Mouse (Mus musculus) spleen, adult 2 months (tissue): Measurements from ENCODE around the gene Pkd1. TPM values are rescaled to one million over a fixed set of nuclear protein-coding genes. Genes with fewer than 3 reads are reported as not detected.

Experiments
- DNase-seq, 2 experiments: peaks; one replicate each; pipeline versions ENCODE4 v3.0.0 to v3.0.0-alpha.2; 2012 to 2021; ENCODE audit warnings: low spot score in 2 of 2, low read depth in 1 of 2
- H3K27ac ChIP-seq: fragments of 200-500 bp; 2 replicates; pipeline ENCODE4 v1.5.1; 2012; ENCODE audit warnings: low read length, inconsistent platforms; ENCODE audit not compliant: insufficient read depth
- H3K27me3 ChIP-seq: fragments of 200-500 bp; 2 replicates; pipeline ENCODE4 v1.6.1; 2012; ENCODE audit warnings: mild to moderate bottlenecking, moderate library complexity, low read length, inconsistent platforms; ENCODE audit not compliant: control insufficient read depth, insufficient read depth
- H3K36me3 ChIP-seq: fragments of 200-500 bp; 2 replicates; pipeline ENCODE4 v1.6.1; 2012; ENCODE audit warnings: mild to moderate bottlenecking, low read length, inconsistent platforms; ENCODE audit not compliant: control insufficient read depth, insufficient read depth
- H3K4me1 ChIP-seq: fragments of 200-500 bp; 2 replicates; pipeline ENCODE4 v1.6.1; 2011; ENCODE audit warnings: inconsistent platforms; ENCODE audit not compliant: control insufficient read depth, insufficient read depth, insufficient read length
- H3K4me3 ChIP-seq: fragments of 200-500 bp; 2 replicates; pipeline ENCODE4 v1.5.1; 2011; ENCODE audit warnings: mild to moderate bottlenecking, inconsistent platforms; ENCODE audit not compliant: insufficient read depth, insufficient read length; ENCODE audit errors: extremely low read depth
- CTCF ChIP-seq: fragments of 200-500 bp; IDR thresholded peaks from 2 replicates; pipeline ENCODE4 v1.5.1; 2011; ENCODE audit warnings: mild to moderate bottlenecking, inconsistent platforms; ENCODE audit not compliant: insufficient read depth, insufficient read length, insufficient replicate concordance; ENCODE audit errors: extremely low read depth
- POLR2A ChIP-seq: fragments of 200-500 bp; IDR thresholded peaks from 2 replicates; pipeline ENCODE4 v1.6.1; 2011; ENCODE audit warnings: low read depth, low read length, inconsistent platforms
- WGBS: fragments of 180-500 bp; shearing (Covaris S2); methylation state at CpG from one replicate; pipeline ENCODE4 v1.1.7; 2018; 5-methylcytosine and 5-hydroxymethylcytosine counted together
- polyA plus RNA-seq: library from polyadenylated mRNA; depleted of rRNA; stranded (reverse); fragments of >200 nt; gene quantifications from 2 replicates; pipeline ENCODE4 v1.2.3, GENCODE M21; 2012

The Pkd1 gene
- polyA plus RNA-seq, 1 experiment, result 73.9 TPM

- Histone ChIP-seq H3K4me3 (no peak overlapping the region), H3K27me3 (no peaks in the 10 kb centered on the region), H3K4me1 (peaks cover 7% of the 10 kb centered on the region; the same call in 1 of the 2 replicates), H3K27ac (no peak overlapping the region), H3K36me3 (no peaks in the 10 kb centered on the region)
- 90% methylated on average over 5 of the region's 5 CpGs for WGBS
- DNase-seq, result no peak
- TF ChIP-seq POLR2A, result no peak
- TF ChIP-seq CTCF, result no peak
These were observed 86.1 kb downstream of the Pkd1 start for GRCm38 (mm10) chr17:24635694-24636093.

GRCm38 (mm10) chr17:24636781-24637481 lies 87.3 kb downstream of the Pkd1 start:
- H3K27ac ChIP-seq, result no peak overlapping the region
- H3K4me1 ChIP-seq, result peaks cover 6% of the 10 kb centered on the region; the same call in 1 of the 2 replicates
- no peaks in the 10 kb centered on the region for H3K27me3 ChIP-seq
- 88% methylated on average over 5 of the region's 5 CpGs for WGBS
- no peak for TF ChIP-seq POLR2A
- TF ChIP-seq CTCF, result no peak
- DNase-seq, result no peak
- H3K4me3 ChIP-seq, result no peak overlapping the region
- no peaks in the 10 kb centered on the region for H3K36me3 ChIP-seq

- DNase-seq, result no peak
- H3K4me1 ChIP-seq, result peaks cover under 1% of the 10 kb centered on the region; the same call in 1 of the 2 replicates
- TF ChIP-seq POLR2A (no peak), CTCF (no peak)
- WGBS, result 92% methylated on average over 4 of the region's 4 CpGs
- no peaks in the 10 kb centered on the region for H3K27me3 ChIP-seq
- H3K27ac ChIP-seq, result peak overlapping the region; percentile 61
- no peak overlapping the region for H3K4me3 ChIP-seq
- no peaks in the 10 kb centered on the region for H3K36me3 ChIP-seq
These were observed 88.6 kb downstream of the Pkd1 start for GRCm38 (mm10) chr17:24638214-24638613.

DNA sequence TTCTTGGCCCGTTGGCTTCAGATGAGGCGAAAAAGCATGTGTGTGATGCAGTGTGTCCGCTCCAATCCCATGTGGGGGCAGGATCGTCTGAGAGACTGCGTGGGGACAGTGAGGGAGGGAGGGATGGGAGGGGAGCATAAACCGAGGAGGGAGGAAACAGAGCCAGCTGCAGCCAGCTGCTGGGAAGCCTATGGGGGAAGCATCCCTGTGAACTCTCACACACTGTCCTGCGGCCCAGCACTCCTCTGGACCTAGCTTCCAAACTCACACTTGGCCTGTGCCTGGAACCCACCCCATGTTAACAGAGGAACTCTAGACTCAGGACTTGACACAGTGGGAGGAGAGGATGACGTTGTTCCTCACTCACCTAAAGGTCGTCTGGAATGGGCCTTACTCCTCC lies 89.2 kb downstream of the Pkd1 start:
- 80% methylated on average over 9 of the region's 9 CpGs for WGBS
- Histone ChIP-seq H3K36me3 (no peaks in the 10 kb centered on the region), H3K27me3 (no peaks in the 10 kb centered on the region), H3K27ac (peak overlapping the region; percentile 61), H3K4me1 (no peaks in the 10 kb centered on the region), H3K4me3 (no peak overlapping the region)
- no peak for DNase-seq
- TF ChIP-seq CTCF (no peak), POLR2A (no peak)

GRCm38 (mm10) chr17:24639571-24639988 lies 89.9 kb downstream of the Pkd1 start:
- TF ChIP-seq CTCF (no peak), POLR2A (no peak)
- H3K4me1 ChIP-seq, result no peaks in the 10 kb centered on the region
- no peak for DNase-seq
- peak overlapping the region; percentile 48; the same call in 1 of the 2 replicates for H3K27ac ChIP-seq
- WGBS, result 82% methylated on average over 5 of the region's 5 CpGs
- no peak overlapping the region for H3K4me3 ChIP-seq
- no peaks in the 10 kb centered on the region for H3K36me3 ChIP-seq
- H3K27me3 ChIP-seq, result no peaks in the 10 kb centered on the region

DNA sequence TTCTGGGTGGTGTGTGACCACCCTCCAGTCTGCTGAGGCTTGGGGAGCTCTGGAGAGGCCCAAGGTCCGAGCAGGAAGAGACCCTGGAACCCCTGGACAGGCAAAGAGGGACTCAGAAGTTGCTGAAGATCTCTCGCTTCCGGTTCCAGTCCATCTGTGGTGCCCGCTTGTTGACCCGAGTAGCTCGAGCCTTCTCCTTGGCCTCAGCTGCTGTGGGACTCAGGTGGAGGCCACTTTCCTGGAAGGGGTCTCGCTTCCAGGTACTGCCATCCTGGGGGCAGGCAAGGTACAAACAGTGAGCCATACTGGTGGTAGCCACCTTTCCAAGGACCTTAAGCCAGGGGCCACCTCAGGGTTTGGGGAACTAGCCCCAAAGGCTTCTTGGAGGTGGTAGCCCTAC lies 90.5 kb downstream of the Pkd1 start:
- Histone ChIP-seq H3K27me3 (no peaks in the 10 kb centered on the region), H3K4me1 (no peaks in the 10 kb centered on the region), H3K27ac (peak overlapping the region; percentile 12; the same call in 1 of the 2 replicates), H3K4me3 (no peak overlapping the region), H3K36me3 (no peaks in the 10 kb centered on the region)
- no peak for DNase-seq
- TF ChIP-seq CTCF (no peak), POLR2A (no peak)
- 84% methylated on average over 7 of the region's 7 CpGs for WGBS

DNA sequence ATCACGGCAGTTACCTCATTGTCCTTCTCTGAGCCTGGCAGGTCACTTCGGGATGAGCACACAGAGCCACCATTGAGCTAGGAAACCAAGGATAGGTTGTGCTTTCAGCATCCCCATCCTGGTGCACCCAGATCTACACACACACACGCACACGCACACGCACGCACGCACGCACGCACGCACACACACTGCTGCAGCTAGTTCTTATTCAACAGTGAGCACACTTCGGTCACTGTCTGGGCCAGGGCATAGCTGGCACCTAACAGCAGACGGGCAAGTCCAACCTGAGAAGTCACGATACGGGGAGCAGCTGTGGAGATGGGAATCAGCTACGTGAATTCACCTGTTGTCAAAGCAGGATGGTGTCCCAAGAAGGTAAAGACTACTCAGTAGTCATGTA lies 90.9 kb downstream of the Pkd1 start:
- 94% methylated on average over 15 of the region's 15 CpGs for WGBS
- H3K27me3 ChIP-seq, result no peaks in the 10 kb centered on the region
- H3K27ac ChIP-seq, result no peak overlapping the region
- TF ChIP-seq POLR2A (no peak), CTCF (no peak)
- H3K36me3 ChIP-seq, result no peaks in the 10 kb centered on the region
- DNase-seq, result no peak
- H3K4me3 ChIP-seq, result no peak overlapping the region
- H3K4me1 ChIP-seq, result no peaks in the 10 kb centered on the region; the same call in 1 of the 2 replicates
